Mouse (Mus musculus) v-Abl transformed pro-B cells (cell line): ENCODE measurements around the gene Parp14.
"Not testable (repeated sequence)": the region's sequence is repeated elsewhere in the genome, so short reads cannot be mapped to it uniquely, and the experiment has no call there.

ENCODE experiments used
- in situ Hi-C, 2 experiments: fragments of 400-800 bp; cut with MboI; formaldehyde crosslinking; loops; one replicate each; pipeline ENCODE4 v1.15.1; 2025; ENCODE audit not compliant: unreplicated experiment in 2 of 2

The Parp14 gene

GRCm38 (mm10) chr16:35871048-35871851 lies at the start of gene Parp14:
TSS of gene Parp14 (minus strand) at chr16:35871544.
- in situ Hi-C loops, result loop anchor here (5.0 to 25.0 kb wide), 8 partner anchors 66 to 954 kb away; partner anchors contain the start of genes Dtx3l (in 2 of the 2), Parp9 (in 2 of the 2), Ccdc58 (in 1 of the 2) and Fam162a (in 1 of the 2)

- in situ Hi-C loops, result loop anchor here in 1 of 2 experiments (25.0 kb wide), 1 partner anchor 807 kb away; no protein-coding TSS in a partner anchor
These were observed 47.6 kb upstream of the Parp14 start for GRCm38 (mm10) chr16:35918721-35919543.

- in situ Hi-C loops, result loop anchor here in 1 of 2 experiments (25.0 kb wide), 1 partner anchor 802 kb away; no protein-coding TSS in a partner anchor
These were observed 43.0 kb upstream of the Parp14 start for GRCm38 (mm10) chr16:35914301-35914700.

GRCm38 (mm10) chr16:35913526-35913925 lies 42.2 kb upstream of the Parp14 start:
- in situ Hi-C loops, result loop anchor here in 1 of 2 experiments (25.0 kb wide), 1 partner anchor 801 kb away; no protein-coding TSS in a partner anchor

- in situ Hi-C loops, result loop anchor here in 1 of 2 experiments (25.0 kb wide), 1 partner anchor 799 kb away; no protein-coding TSS in a partner anchor
These were observed 40.1 kb upstream of the Parp14 start for GRCm38 (mm10) chr16:35911449-35911848.

DNA sequence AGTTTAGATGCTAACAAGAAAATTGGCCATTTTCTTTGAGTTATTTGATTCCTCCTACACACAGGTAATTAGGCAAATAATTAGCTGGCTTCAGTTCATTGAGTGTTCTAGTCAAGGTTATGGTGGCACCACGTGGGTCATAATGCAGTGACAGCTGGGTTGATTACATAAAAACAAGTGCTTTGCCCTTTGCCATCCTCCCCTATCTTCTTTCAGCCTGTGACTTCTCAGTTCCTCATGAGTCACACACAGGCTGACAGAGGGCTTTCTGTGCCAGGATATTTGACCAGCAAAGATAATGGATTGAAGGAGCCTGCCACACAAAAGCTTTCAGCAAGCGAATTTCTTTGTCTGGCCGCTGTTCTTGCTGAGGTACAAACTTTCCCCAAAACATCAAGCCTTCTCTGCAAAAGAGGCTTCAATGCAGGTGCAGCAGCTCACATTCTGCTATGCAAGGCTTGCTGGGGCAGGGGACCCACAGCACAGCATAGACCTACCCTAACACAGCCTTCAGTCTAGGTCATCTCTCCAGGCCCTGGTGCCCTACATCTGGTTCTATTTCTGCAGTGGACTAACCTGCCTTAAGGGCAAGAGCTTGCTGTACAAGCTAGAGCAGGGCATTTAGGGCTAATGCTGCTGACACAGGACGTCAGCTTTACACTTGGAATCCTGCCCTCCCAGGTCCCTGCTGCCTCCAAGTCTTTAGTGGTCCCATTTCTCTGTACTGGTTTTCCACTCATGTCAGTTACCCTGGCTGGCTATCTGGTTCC lies 36.3 kb upstream of the Parp14 start:
- in situ Hi-C loops, result loop anchor here in 1 of 2 experiments (25.0 kb wide), 1 partner anchor 795 kb away; no protein-coding TSS in a partner anchor

GRCm38 (mm10) chr16:35906887-35907286 lies 35.5 kb upstream of the Parp14 start:
- in situ Hi-C loops, result loop anchor here in 1 of 2 experiments (25.0 kb wide), 1 partner anchor 795 kb away; no protein-coding TSS in a partner anchor

GRCm38 (mm10) chr16:35905819-35906485 lies 34.6 kb upstream of the Parp14 start:
- in situ Hi-C loops, result loop anchor here in 1 of 2 experiments (25.0 kb wide), 1 partner anchor 794 kb away; no protein-coding TSS in a partner anchor

DNA sequence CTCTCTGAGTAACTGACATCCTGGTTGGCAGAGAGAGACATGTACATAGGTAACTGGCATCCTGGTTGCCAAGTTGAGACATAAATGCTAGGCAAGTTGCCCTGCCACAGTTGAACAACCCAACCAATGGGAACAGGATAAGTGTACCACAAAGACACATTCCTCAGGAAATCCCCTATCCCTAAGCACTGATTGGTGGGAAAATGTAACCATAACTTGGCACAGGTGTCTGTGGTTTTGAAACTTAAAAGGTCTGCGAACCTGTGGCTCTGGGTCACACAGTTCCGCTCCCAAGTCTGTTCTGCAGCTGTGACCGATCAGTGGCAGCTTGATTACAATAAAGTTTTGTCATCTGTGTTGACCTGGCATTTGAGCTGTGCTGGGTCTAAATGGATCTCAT lies 34.0 kb upstream of the Parp14 start:
- in situ Hi-C loops, result loop anchor here in 1 of 2 experiments (25.0 kb wide), 1 partner anchor 793 kb away; no protein-coding TSS in a partner anchor

- in situ Hi-C loops, result loop anchor here in 1 of 2 experiments (25.0 kb wide), 1 partner anchor 792 kb away; no protein-coding TSS in a partner anchor
These were observed 32.9 kb upstream of the Parp14 start for GRCm38 (mm10) chr16:35904121-35904736.

DNA sequence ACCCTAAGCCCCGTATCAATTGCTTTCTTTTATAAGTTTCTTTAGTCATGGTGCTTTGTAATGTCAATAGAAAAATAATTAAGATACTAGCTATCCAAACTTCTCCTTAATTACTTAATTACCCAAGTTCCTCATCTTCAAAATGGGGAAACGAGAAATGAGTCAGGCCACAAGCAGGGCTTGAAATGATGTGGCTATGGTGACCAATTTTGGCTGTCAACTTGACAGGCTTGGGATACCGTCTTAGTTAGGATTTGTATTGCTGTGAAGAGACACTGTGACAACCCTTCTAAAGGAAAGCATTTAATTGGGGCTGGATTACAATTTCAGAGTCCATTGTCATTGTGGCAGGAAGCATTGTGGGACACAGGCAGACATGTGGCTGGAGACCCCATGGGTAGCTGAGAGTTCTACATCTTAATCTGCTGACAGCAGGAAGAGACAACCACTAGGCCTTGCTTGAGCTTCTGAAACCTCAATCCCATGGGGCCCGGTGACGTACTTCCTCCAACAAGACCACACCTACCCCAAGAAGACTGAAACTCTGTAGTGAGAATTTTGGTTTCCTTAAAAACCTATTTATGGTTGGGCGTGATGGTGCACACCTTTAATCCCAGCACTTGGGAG lies 31.8 kb upstream of the Parp14 start:
- in situ Hi-C loops, result loop anchor here in 1 of 2 experiments (25.0 kb wide), 1 partner anchor 791 kb away; no protein-coding TSS in a partner anchor

- in situ Hi-C loops, result loop anchor here in 1 of 2 experiments (25.0 kb wide), 1 partner anchor 788 kb away; no protein-coding TSS in a partner anchor
These were observed 29.2 kb upstream of the Parp14 start for GRCm38 (mm10) chr16:35900541-35900940.

DNA sequence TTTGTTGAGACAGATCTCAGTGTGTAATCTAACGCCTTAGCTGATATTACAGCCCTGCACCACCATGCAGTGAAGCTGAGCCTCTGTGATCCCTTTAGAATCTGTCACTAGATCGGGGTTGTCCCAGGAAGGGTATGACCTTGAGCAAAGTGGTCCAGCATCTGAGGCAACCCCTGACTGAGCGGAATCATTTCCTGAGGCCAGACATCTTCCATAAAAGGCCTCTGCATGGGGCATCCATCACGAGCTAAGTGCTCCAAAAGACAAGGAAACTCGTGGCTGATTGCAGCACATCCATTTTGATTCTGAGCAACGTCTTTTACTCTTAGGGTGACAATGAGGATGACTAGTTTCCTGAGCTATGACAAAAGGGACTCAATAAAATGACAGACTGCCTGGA lies 23.7 kb upstream of the Parp14 start:
- in situ Hi-C loops, result no loop called here

DNA sequence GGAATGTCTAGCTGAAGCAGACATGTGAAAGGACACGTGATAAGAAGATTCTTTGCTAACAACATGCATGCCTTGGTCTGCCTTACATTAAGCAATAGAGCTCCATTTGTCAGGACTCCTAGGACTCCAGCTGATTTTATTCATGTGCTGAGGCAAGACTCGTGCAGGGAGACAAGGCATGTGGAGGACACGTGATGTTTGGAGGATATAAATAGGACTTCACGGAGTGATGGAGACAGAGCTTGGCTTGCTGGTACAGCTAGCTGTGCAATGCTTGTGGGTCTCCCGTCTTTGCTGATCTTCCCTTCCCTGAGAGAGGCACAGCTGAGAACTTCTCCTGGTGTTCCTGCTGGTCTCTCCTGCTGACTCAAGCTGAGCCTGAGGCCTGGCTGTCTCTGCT lies 20.3 kb upstream of the Parp14 start:
- in situ Hi-C loops, result not testable (repeated sequence)

DNA sequence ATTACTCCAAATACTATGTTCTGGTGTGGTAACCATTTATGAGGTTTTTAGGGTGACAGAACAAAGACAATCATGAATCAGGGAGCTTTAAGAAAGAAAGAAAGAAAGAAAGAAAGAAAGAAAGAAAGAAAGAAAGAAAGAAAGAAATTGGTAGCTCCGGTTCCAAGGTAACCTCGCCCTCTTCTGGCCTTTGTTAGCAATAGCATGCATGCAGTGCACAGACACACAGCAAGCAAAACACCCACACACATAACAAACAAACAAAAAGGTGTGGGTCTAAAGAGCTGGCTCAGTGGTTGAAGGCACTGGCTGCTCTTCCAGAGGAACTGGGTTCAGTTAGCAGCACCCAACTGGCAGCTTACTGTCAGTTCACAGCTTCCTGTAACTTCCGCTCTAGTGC lies 19.3 kb upstream of the Parp14 start:
- in situ Hi-C loops, result no loop called here

DNA sequence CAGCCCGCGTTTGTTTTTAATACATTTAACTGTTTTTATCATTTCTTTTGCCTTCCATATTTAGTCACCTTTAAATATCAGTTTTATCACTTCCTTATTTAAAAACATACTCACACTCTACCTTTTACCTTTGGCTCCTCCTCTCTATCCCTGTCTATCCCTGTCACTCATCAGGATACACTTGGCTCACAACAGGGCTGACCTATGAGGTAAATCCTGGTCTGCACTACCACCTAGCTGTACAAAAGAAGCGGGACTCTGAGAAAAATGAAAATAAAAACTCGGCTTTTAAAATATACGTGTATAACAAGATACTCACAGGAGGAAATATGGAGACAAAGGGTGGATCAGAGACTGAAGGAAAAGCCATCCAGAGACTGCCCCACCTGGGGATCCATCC lies 17.6 kb upstream of the Parp14 start:
- in situ Hi-C loops, result no loop called here

- in situ Hi-C loops, result no loop called here
These were observed 16.8 kb upstream of the Parp14 start for GRCm38 (mm10) chr16:35888174-35888573.

DNA sequence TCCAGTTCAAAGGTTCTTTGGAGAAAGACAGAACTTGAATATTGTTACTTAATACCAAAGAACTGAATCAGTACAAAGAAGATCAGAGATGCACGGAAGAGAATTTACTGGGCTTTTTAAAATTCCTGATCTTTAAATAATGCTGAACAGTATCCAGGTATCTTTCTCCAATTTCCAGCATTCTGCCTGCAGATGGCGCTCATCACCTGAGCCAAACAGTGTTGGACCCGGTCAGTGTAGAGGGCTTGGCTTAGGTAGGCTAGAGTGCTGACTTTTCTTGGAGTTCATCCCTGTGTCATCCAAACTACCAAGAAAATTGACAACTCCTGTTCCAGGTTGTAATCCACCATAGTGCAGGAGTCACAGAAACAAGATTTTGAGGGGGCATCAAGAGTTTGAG lies 3.1 kb upstream of the Parp14 start:
- in situ Hi-C loops, result loop anchor here (5.0 to 25.0 kb wide), 8 partner anchors 63 to 950 kb away; partner anchors contain the start of genes Dtx3l (in 2 of the 2), Parp9 (in 2 of the 2), Ccdc58 (in 1 of the 2) and Fam162a (in 1 of the 2)
